Mouse (Mus musculus) CD4-positive naive resting alpha-beta T cell, adult 57 days (primary cell): ENCODE data around the gene Tfap2c. TPM values are rescaled to one million over a fixed set of nuclear protein-coding genes. Genes with fewer than 3 reads are reported as not detected.

Source experiments
- total RNA-seq: library from RNA; stranded (reverse); gene quantifications from one replicate; pipeline ENCODE4 v1.2.4, GENCODE M21; 2023

Tfap2c gene
- total RNA-seq = not detected

GRCm38 (mm10) chr2:172549371-172550155 is at the start of gene Tfap2c:
Gene Tfap2c, plus strand, starts transcription at chr2:172549593.

Other genes with a start within 250 kb of the Tfap2c start
- 9.4 TPM for gene Fam210b, start 204.0 kb upstream of the Tfap2c start, total RNA-seq
- gene Aurka, start 179.1 kb upstream of the Tfap2c start, total RNA-seq = 9.6 TPM
- gene Cstf1, start 178.9 kb upstream of the Tfap2c start, total RNA-seq = 36.6 TPM
- gene Cass4, start 155.8 kb upstream of the Tfap2c start, total RNA-seq = 0.83 TPM
- 75.4 TPM for gene Rtf2, start 109.0 kb upstream of the Tfap2c start, total RNA-seq
- not detected for gene Gcnt7, start 91.0 kb upstream of the Tfap2c start, total RNA-seq
- 6.7 TPM for gene Fam209, start 77.1 kb upstream of the Tfap2c start, total RNA-seq